Mouse (Mus musculus) kidney, adult 2 months (tissue): Measurements from ENCODE around the gene Abcb9.

ENCODE experiments used
- CTCF ChIP-seq: fragments of 200-500 bp; conservative IDR thresholded peaks from 2 replicates; pipeline ENCODE4 v1.5.1; 2011; ENCODE audit warnings: low read depth, mild to moderate bottlenecking, control low read depth, low read length, moderate library complexity, mixed read lengths; ENCODE audit not compliant: insufficient read depth, insufficient read length
- POLR2A ChIP-seq: fragments of 200-500 bp; IDR thresholded peaks from one replicate; pipeline ENCODE4 v1.6.1; 2011; ENCODE audit warnings: low read depth, low read length, control low read depth

DNA sequence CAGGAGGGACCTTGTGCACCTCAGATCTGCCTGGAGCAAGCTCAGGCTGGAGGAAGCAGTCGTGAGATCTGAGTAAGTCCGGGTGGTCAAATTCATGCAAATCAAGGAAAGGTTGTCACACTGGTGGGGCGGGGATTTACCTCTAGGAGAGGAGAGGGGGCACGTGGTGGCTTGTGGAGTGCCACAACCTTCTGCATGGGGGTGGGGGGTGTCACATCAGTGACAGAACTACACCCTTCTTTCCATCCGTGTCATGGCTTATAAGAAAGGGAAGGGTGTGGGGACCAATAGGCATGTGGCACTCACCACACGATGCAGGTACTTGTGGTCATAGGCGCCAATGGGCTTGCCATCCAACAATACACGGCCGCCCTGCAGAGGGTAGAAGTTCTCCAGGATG lies 19.9 kb downstream of the Abcb9 start:
- TF ChIP-seq POLR2A = no peak
- TF ChIP-seq CTCF = no peak
